Mouse (Mus musculus): Measurements from ENCODE around the gene Dixdc1.
"Not testable (repeated sequence)": the region's sequence is repeated elsewhere in the genome, so short reads cannot be mapped to it uniquely, and the experiment has no call there.

Gene Dixdc1

DNA sequence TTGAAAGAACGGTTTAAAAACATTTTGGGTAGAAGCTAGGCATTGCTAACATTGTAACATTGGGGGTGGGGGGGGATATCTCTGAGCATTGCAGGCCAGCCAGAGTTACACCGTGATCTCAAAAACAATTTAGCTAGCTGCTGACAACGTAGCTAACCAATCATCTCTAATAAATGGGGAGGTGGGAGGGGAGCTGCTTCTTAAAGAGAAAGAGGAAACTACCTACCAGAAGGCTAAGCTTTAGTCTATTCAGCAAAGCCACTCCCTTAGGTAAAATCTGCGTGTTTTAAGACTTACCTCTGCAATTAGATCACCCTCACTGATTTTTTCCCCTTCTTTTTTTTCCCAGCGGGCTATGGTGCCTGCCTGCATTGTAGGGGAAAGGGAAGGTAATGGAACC lies 80.9 kb downstream of the Dixdc1 start:
- DNase-seq (ENCODE audit: low spot score in 2 of 2) = no peak

DNA sequence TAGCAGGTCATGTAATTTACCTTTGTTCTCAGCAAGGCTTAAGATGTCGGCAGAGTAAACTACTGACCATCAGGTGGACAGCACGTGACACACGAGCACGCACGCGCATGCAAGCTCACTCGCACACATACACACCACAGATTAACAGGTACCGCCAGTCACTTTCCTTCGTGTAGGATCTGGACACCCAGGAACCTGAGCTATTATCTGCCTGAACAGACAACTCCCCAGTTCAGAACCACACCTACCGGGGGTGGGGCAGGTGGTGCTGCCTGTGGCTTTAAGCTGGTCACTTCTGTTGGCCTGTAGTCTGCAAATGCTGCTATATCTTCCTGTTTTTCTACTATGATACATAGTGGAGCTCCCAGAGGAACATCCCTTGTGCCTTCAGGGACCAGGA lies 88.8 kb downstream of the Dixdc1 start:
- DNase-seq (ENCODE audit: low spot score in 2 of 2) = no peak

- DNase-seq (ENCODE audit: low spot score in 2 of 2) = no peak
These were observed 92.4 kb downstream of the Dixdc1 start for GRCm38 (mm10) chr9:50646826-50647370.

DNA sequence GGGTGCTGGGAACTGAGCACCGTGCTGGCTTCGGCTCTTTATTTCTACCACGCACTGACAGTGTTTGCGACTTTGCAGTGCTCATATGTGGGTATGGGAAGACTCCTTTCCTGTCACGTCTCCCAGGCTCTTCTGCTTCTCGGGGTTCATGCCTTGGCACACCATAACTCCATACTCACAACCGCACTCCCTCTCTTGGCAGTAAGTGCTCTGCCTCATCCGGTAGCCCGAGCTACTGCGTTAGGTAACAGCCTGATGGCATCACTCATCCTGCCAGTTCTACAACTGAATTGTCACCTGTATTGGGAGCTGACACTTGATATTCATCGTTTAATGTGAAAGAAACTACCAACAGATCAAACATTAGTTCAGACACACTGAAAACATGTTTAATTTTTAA lies 105.0 kb downstream of the Dixdc1 start:
- DNase-seq (ENCODE audit: low spot score in 2 of 2) = no peak

DNA sequence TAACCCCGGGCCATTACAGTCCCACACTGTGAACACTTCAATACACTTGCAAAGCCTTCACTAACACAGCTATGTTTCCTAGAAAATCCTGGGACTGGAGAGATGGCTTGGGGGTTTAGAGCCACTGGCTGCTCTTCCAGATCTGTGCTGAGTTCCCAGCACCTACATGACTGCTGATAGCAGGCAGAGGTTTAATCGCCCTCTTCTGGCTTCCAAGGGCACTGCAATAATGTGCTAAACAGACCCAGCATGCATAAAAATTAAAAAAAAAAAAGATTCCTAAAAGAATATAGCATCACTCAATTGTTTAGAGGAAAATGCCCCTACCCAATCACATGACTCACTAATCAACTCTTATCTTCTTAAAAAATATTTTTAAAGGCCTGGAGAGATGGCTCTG lies 106.3 kb downstream of the Dixdc1 start:
- no peak for DNase-seq (ENCODE audit: low spot score in 2 of 2)

- DNase-seq (ENCODE audit: low spot score in 2 of 2) = no peak
These were observed 107.2 kb downstream of the Dixdc1 start for GRCm38 (mm10) chr9:50632016-50632688.

DNA sequence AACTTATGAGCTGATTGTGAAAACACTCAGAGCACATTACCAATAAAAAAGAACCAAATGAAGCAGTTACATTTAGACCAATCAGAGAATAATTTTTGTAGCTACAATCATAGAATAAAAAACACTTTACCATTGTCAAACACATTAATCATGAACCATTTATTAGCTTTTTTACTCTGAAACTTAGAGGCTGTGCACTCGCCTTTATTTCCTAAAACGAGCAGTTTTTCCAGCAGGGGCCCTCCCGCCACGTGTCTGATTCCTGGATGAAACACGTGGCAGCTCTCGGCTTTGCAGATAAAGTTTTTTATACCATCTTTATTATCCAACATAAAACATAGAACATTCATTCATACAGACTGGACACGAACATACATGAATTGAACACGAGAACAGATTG lies 108.4 kb downstream of the Dixdc1 start:
- not testable (repeated sequence) for DNase-seq (ENCODE audit: low spot score in 2 of 2)

DNA sequence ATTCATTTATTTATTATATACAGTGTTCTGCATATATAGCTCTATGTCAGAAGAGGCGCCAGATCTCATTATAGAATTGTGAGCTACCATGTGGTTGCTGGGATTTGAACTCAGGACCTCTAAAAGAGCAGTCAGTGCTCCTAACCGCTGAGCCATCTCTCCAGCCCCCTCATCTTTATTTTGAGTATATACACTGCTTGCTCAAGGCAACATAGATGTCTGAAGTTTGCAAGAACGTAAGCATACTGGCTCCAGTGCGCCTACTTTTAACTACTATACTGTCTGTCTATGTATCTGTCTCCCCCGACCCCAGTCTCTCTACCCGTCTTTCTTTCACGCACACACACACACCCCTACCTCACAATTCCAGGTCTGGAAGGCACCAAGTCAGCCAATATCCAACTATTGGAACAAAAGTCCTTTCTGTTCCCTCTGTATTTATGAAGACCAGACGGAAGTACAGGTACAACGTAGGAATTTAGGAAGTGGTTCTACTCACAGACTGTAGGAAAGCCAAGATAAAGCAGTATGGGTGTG lies 121.5 kb downstream of the Dixdc1 start:
- no peak for DNase-seq (ENCODE audit: low spot score in 2 of 2)

- peak; percentile 78 to 86 for DNase-seq (ENCODE audit: low spot score in 2 of 2)
These were observed 122.3 kb downstream of the Dixdc1 start, which contains the start of the genes Pih1d2 and Nkapd1 for GRCm38 (mm10) chr9:50616766-50617603. Gene Pih1d2 (plus strand): TSS chr9:50617321. Gene Nkapd1 (minus strand): TSS chr9:50617464.

DNA sequence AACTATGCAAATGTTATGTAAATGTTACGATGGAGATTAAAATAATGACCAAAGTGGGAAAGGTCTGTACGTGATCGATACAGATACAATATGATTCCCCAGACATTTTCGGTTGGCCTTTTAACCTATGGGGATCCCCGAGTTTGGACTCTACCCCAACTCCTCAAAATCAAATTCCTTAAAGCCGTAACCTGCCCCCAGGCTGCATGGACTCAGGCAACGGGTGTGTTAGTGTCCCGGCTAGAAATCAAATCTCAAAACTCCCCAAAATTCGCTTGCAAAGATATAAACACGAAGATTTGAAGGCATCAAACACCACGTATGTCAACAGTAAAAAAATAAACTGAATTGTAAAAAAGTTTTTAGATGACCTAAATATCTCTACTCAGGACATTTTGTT lies 123.2 kb downstream of the Dixdc1 start:
- DNase-seq (ENCODE audit: low spot score in 2 of 2) = no peak
